Mouse (Mus musculus): ENCODE results near the gene Cmtm5. TPM values are rescaled to one million over a fixed set of nuclear protein-coding genes. Genes with fewer than 3 reads are reported as not detected.
"Not testable (repeated sequence)": the region's sequence is repeated elsewhere in the genome, so short reads cannot be mapped to it uniquely, and the experiment has no call there.

The Cmtm5 gene
- polyA plus RNA-seq, 1 experiment, result not detected

DNA sequence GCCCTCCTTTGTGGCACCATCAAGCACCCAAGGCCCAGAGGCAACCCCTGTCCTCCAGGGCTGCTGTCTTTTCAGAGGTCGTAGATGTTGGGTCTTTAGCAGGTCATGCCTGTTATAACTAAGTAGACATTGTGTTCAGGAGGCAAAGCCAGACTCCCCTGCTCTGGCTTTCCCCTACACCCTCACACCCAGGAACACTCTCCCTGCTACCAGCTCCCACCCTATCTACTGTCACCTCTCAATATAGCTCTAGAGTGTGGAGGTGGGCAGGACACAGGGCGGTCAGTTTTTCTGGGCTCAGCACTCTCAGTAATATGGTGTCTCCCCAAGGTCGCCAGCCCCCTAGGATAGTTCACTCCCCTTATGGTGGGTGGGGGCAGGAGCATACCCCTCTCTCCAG lies 31.8 kb downstream of the Cmtm5 start:
- Histone ChIP-seq H3K27ac (ENCODE audit: insufficient read depth, low read depth, low read length) (no peak overlapping the region), H3K4me1 (ENCODE audit: control insufficient read depth, insufficient read depth, low read length) (no peaks in the 10 kb centered on the region), H3K4me3 (ENCODE audit: insufficient read depth, low read length) (no peak overlapping the region)
- TF ChIP-seq CTCF (IDR thresholded peaks at IDR 0.05; ENCODE audit: low read depth, low read length) (no peak), POLR2A (IDR thresholded peaks at IDR 0.05; ENCODE audit: borderline replicate concordance, low read depth, low read length) (no peak)

DNA sequence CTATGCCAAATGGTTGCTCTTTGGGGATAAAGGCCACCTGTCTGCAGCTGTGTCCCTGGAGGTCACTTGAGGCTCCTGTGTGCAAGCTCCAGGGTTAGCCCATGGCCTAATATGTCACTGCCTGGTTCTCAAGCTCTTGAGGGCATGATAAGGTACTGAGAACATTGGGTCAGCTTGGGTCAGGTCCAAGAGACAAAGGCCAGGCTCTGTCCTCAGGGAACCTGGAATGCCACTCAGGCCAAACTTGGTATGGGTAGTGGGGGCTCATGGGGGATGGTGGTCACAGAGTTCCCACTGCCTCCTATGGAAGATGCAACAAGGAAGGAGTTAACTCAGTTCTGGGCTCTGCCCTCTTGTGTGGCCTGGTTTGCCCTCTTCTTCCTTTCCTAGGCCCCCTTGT lies 32.3 kb downstream of the Cmtm5 start:
- no peak for TF ChIP-seq POLR2A (IDR thresholded peaks at IDR 0.05; ENCODE audit: borderline replicate concordance, low read depth, low read length)
- no peak for TF ChIP-seq CTCF (IDR thresholded peaks at IDR 0.05; ENCODE audit: low read depth, low read length)

DNA sequence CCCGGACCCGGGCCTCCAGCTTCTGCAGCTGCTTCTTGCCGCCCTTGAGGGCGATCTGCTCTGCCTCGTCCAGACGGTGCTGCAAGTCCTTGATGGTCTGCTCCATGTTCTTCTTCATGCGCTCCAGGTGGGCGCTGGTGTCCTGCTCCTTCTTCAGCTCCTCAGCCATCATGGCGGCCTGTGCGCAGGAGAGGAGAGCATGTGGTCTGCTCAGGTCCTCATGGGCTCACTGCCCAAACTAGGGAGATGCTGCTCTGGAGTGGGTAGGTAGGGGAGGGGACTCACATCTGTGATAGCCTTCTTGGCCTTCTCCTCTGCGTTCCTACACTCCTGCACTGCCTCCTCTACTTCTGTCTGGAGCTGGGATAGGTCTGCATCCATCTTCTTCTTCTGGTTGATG lies 36.7 kb downstream of the Cmtm5 start:
- H3K4me1 ChIP-seq (ENCODE audit: control insufficient read depth, insufficient read depth, low read length); H3K4me3 ChIP-seq (ENCODE audit: insufficient read depth, low read length): not testable (repeated sequence)

More for the DNA sequence above, 32.3 kb downstream of the Cmtm5 start:
- Histone ChIP-seq H3K4me1 (ENCODE audit: control insufficient read depth, insufficient read depth, low read length) (no peaks in the 10 kb centered on the region), H3K27ac (ENCODE audit: insufficient read depth, low read depth, low read length) (no peak overlapping the region), H3K4me3 (ENCODE audit: insufficient read depth, low read length) (no peak overlapping the region)

DNA sequence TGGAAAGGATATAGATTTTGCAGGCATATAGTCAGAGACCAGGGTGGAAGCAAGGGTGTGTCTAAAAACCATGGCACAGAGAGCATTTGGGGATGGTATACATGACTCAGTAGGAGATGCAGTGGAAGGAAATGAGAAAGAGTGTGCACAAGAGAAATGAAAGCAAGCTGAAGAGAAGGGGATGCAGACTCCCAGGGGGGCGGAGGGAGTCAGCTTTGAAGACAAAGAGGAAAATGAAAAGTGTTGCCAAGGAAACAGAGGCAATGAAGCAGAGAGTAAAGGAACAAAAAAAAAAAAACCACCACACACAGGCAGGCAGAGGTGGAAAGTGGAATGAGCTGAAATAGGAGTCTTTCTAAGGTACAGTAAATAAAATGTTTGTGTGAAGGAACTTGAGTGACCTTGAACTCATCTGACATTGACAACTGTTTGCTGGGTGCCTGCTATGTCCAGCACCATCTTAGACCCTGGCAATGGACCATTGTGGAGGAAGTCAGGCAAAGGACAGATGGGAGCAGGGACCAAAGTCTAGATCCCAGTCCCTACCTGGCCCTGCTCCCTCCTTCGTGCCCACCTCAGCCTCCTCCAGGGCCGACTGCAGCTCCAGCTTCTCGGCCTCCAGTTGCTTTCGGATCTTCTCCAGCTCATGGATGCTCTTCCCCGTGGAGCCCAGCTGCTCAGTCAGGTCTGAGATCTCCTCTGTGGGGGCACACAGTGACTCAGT lies 38.2 kb downstream of the Cmtm5 start:
- H3K27ac ChIP-seq (ENCODE audit: insufficient read depth, low read depth, low read length), result no peak overlapping the region
- no peak overlapping the region for H3K4me3 ChIP-seq (ENCODE audit: insufficient read depth, low read length)
- no peak for TF ChIP-seq CTCF (IDR thresholded peaks at IDR 0.05; ENCODE audit: low read depth, low read length)
- no peak for TF ChIP-seq POLR2A (IDR thresholded peaks at IDR 0.05; ENCODE audit: borderline replicate concordance, low read depth, low read length)
- no peaks in the 10 kb centered on the region for H3K4me1 ChIP-seq (ENCODE audit: control insufficient read depth, insufficient read depth, low read length)

More for the DNA sequence above, 36.7 kb downstream of the Cmtm5 start:
- not testable (repeated sequence) for H3K27ac ChIP-seq (ENCODE audit: insufficient read depth, low read depth, low read length)

DNA sequence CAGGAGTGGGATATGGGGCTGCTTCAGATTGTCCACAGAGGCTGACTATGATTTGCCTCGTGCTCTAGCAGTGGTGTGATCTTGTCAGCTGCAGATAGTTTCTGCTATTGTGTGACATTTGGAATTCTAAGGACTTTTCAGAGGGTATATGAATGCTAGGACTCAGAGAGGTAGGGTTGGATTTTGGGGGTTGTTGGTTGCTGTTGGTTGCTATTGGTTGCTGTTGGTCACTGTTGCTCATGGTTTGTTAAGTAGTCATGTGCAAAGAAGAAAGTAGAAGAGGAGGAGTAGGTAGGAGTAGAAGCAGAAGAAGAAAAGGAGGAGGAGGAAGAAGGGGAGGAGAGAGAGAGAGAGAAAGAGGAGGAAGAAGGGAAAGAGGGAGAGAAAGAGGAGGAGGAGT lies 40.6 kb downstream of the Cmtm5 start, which contains the start of gene Gm17428:
Gene Gm17428 (plus strand): TSS at position 301 of the 400 bp plus-strand sequence.
- TF ChIP-seq CTCF (IDR thresholded peaks at IDR 0.05; ENCODE audit: low read depth, low read length) (no peak), POLR2A (IDR thresholded peaks at IDR 0.05; ENCODE audit: borderline replicate concordance, low read depth, low read length) (no peak)
- Histone ChIP-seq H3K27ac (ENCODE audit: insufficient read depth, low read depth, low read length) (no peak within 1 kb of the TSS), H3K4me1 (ENCODE audit: control insufficient read depth, insufficient read depth, low read length) (no peaks in the 10 kb centered on the region), H3K4me3 (ENCODE audit: insufficient read depth, low read length) (no peak within 1 kb of the TSS)

DNA sequence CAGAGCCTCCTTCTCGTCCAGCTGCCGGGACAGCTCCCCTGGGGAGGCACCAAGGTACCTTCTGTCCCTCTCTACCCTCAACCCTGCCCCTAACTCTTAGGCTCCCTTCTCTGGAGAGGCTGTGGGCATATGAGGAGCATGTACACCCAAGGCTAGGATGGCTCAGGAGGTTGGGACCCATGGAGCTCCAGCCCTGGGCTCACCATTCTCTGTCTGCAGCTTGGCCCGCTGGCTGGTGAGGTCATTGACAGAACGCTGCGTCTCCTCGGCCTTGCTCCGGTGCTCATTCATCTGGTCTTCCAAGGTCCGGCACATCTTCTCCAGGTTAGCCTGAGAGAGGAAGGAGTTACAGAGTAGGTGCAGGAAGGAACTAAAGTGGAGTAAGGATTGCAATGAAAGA lies 42.6 kb downstream of the Cmtm5 start:
- no peak overlapping the region for H3K4me3 ChIP-seq (ENCODE audit: insufficient read depth, low read length)
- TF ChIP-seq CTCF (IDR thresholded peaks at IDR 0.05; ENCODE audit: low read depth, low read length) (no peak), POLR2A (IDR thresholded peaks at IDR 0.05; ENCODE audit: borderline replicate concordance, low read depth, low read length) (no peak)

DNA sequence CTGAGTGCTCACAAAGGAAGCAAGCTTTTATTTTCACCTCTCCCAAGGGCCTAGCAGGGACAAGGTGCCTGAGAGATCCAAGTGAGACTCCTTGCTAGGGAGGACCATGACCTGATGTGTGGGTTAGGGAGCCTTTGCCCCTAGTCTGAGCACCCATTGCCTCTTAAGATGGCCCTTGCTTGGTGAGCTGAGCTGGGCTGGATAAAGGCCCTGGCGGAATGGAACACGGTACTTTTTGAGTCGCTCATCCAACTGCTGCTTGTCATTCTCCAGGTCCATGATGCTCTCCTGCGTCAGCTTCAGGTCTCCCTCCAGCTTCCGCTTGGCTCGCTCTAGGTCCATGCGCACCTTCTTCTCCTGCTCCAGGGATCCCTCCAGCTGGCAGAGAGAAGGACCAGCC lies 45.9 kb downstream of the Cmtm5 start:
- TF ChIP-seq CTCF (IDR thresholded peaks at IDR 0.05; ENCODE audit: low read depth, low read length), result no peak
- TF ChIP-seq POLR2A (IDR thresholded peaks at IDR 0.05; ENCODE audit: borderline replicate concordance, low read depth, low read length), result no peak
- H3K27ac ChIP-seq (ENCODE audit: insufficient read depth, low read depth, low read length), result no peak overlapping the region
- no peaks in the 10 kb centered on the region for H3K4me1 ChIP-seq (ENCODE audit: control insufficient read depth, insufficient read depth, low read length)
- no peak overlapping the region for H3K4me3 ChIP-seq (ENCODE audit: insufficient read depth, low read length)

More for the DNA sequence above, 42.6 kb downstream of the Cmtm5 start:
- Histone ChIP-seq H3K4me1 (ENCODE audit: control insufficient read depth, insufficient read depth, low read length) (no peaks in the 10 kb centered on the region), H3K27ac (ENCODE audit: insufficient read depth, low read depth, low read length) (no peak overlapping the region)

DNA sequence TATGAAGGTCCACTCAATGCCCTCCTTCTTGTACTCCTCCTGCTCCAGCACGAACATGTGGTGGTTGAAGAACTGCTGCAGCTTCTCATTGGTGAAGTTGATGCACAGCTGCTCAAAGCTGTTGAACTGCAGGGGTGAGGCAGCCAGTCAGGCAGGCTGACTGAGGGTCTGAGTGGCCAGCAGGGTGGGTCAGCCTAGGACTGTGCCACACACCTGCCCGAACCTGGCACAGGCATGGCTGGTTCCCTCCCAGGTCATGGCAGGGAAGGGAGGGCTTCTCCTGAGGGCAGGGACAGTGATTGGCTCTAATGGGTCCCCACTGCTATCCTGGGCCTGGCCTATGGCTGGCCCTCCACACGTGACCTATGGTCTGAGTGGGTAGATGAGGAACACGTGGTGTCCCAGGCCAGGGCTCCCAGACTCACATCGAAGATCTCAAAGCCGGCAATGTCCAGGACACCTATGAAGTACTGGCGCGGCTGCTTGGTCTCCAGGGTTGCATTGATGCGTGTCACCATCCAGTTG lies 52.4 kb downstream of the Cmtm5 start:
- not testable (repeated sequence) for H3K27ac ChIP-seq (ENCODE audit: insufficient read depth, low read depth, low read length); H3K4me3 ChIP-seq (ENCODE audit: insufficient read depth, low read length)

More for the DNA sequence above, 52.4 kb downstream of the Cmtm5 start:
- H3K4me1 ChIP-seq (ENCODE audit: control insufficient read depth, insufficient read depth, low read length), result not testable (repeated sequence)

Other genes with a start within 250 kb of the Cmtm5 start
- gene Acin1, start 249.3 kb upstream of the Cmtm5 start, polyA plus RNA-seq (2012; ENCODE audit: insufficient read depth, insufficient read length, missing spikeins), result 226 and 268 TPM in 2 replicates
- gene Gm29776, start 237.4 kb upstream of the Cmtm5 start, polyA plus RNA-seq (2012; ENCODE audit: insufficient read depth, insufficient read length, missing spikeins), result not detected in 2 replicates
- gene Cebpe, start 224.1 kb upstream of the Cmtm5 start, polyA plus RNA-seq (2012; ENCODE audit: insufficient read depth, insufficient read length, missing spikeins), result 0.87 and 0.90 TPM in 2 replicates
- gene Slc7a8, start 154.3 kb upstream of the Cmtm5 start, polyA plus RNA-seq (2012; ENCODE audit: insufficient read depth, insufficient read length, missing spikeins), result 35.7 and 42.6 TPM in 2 replicates
- not detected in 2 replicates for gene Rnf212b, start 122.1 kb upstream of the Cmtm5 start, polyA plus RNA-seq (2012; ENCODE audit: insufficient read depth, insufficient read length, missing spikeins)
- 5.2 and 6.5 TPM in 2 replicates for gene Homez, start 65.3 kb upstream of the Cmtm5 start, polyA plus RNA-seq (2012; ENCODE audit: insufficient read depth, insufficient read length, missing spikeins)
- gene Ppp1r3e, start 58.7 kb upstream of the Cmtm5 start, polyA plus RNA-seq (2012; ENCODE audit: insufficient read depth, insufficient read length, missing spikeins), result 11.3 and 13.9 TPM in 2 replicates
- 25.9 and 29.2 TPM in 2 replicates for gene Bcl2l2, start 52.9 kb upstream of the Cmtm5 start, polyA plus RNA-seq (2012; ENCODE audit: insufficient read depth, insufficient read length, missing spikeins)
- gene Gm20521, start 52.8 kb upstream of the Cmtm5 start, polyA plus RNA-seq (2012; ENCODE audit: insufficient read depth, insufficient read length, missing spikeins), result not detected in 2 replicates
- 144 and 176 TPM in 2 replicates for gene Pabpn1, start 43.8 kb upstream of the Cmtm5 start, polyA plus RNA-seq (2012; ENCODE audit: insufficient read depth, insufficient read length, missing spikeins)
- 0.32 and 1.8 TPM in 2 replicates for gene Slc22a17, start 23.1 kb upstream of the Cmtm5 start, polyA plus RNA-seq (2012; ENCODE audit: insufficient read depth, insufficient read length, missing spikeins)
- not detected in 2 replicates for gene Efs, start 10.1 kb upstream of the Cmtm5 start, polyA plus RNA-seq (2012; ENCODE audit: insufficient read depth, insufficient read length, missing spikeins)
- gene Il25, start 3.6 kb upstream of the Cmtm5 start, polyA plus RNA-seq (2012; ENCODE audit: insufficient read depth, insufficient read length, missing spikeins), result not detected in 2 replicates
- not detected in 2 replicates for gene Myh6, start 30.7 kb downstream of the Cmtm5 start, polyA plus RNA-seq (2012; ENCODE audit: insufficient read depth, insufficient read length, missing spikeins)
- not detected in 2 replicates for gene Gm17428, start 40.7 kb downstream of the Cmtm5 start, polyA plus RNA-seq (2012; ENCODE audit: insufficient read depth, insufficient read length, missing spikeins)
- gene Myh7, start 58.4 kb downstream of the Cmtm5 start, polyA plus RNA-seq (2012; ENCODE audit: insufficient read depth, insufficient read length, missing spikeins), result not detected in 2 replicates
- 38.3 and 44.2 TPM in 2 replicates for gene Ngdn, start 79.2 kb downstream of the Cmtm5 start, polyA plus RNA-seq (2012; ENCODE audit: insufficient read depth, insufficient read length, missing spikeins)
- 7.1 and 7.6 TPM in 2 replicates for gene Zfhx2, start 156.1 kb downstream of the Cmtm5 start, polyA plus RNA-seq (2012; ENCODE audit: insufficient read depth, insufficient read length, missing spikeins)
- 10.6 and 12.3 TPM in 2 replicates for gene Thtpa, start 158.5 kb downstream of the Cmtm5 start, polyA plus RNA-seq (2012; ENCODE audit: insufficient read depth, insufficient read length, missing spikeins)
- gene Ap1g2, start 170.3 kb downstream of the Cmtm5 start, polyA plus RNA-seq (2012; ENCODE audit: insufficient read depth, insufficient read length, missing spikeins), result 43.0 and 51.9 TPM in 2 replicates
- gene Jph4, start 180.7 kb downstream of the Cmtm5 start, polyA plus RNA-seq (2012; ENCODE audit: insufficient read depth, insufficient read length, missing spikeins), result not detected in 2 replicates

Measured in bone marrow macrophage, adult 2 months (primary cell).